Mouse (Mus musculus): ENCODE measurements around the gene Tmem221. TPM values are rescaled to one million over a fixed set of nuclear protein-coding genes. Genes with fewer than 3 reads are reported as not detected.

Tmem221 gene
- polyA plus RNA-seq, 1 experiment from 2014 or later = 4.4 TPM

- Histone ChIP-seq H3K27me3 (ENCODE audit: control insufficient read depth, insufficient read depth, low read depth, low read length) (peaks cover 30% of the 10 kb centered on the region), H3K4me2 (ENCODE audit: low read depth, low read length) (peak overlapping the region; percentile 61), H3K4me3 (ENCODE audit: low read length) (peak overlapping the region; percentile 46), H3K9me3 (ENCODE audit: control insufficient read depth, low read length) (no peaks in the 10 kb centered on the region), H3K36me3 (ENCODE audit: control insufficient read depth, insufficient read depth, low read length) (no peaks in the 10 kb centered on the region), H3K27ac (ENCODE audit: low read length) (no peak overlapping the region), H3K4me1 (replicated peaks; ENCODE audit: control insufficient read depth, insufficient read depth, low read length) (peaks cover 6% of the 10 kb centered on the region; the same call in 1 of the 2 replicates), H3K9ac (ENCODE audit: low read length) (peak overlapping the region; percentile 61)
- peak; percentile 75 for ATAC-seq (ENCODE audit: low read depth)
- WGBS = 0% methylated on average over 61 of the region's 61 CpGs
Observed at GRCm38 (mm10) chr8:71507589-71508104, 51.0 kb downstream of the Tmem221 start.

- no peak overlapping the region for H3K9ac ChIP-seq (ENCODE audit: low read length)
- peaks cover 30% of the 10 kb centered on the region for H3K27me3 ChIP-seq (ENCODE audit: control insufficient read depth, insufficient read depth, low read depth, low read length)
- 77% methylated on average over 4 of the region's 4 CpGs for WGBS
- no peak overlapping the region for H3K4me3 ChIP-seq (ENCODE audit: low read length)
- H3K9me3 ChIP-seq (ENCODE audit: control insufficient read depth, low read length) = no peaks in the 10 kb centered on the region
- peaks cover 5% of the 10 kb centered on the region; the same call in 1 of the 2 replicates for H3K4me1 ChIP-seq (replicated peaks; ENCODE audit: control insufficient read depth, insufficient read depth, low read length)
- no peak for ATAC-seq (ENCODE audit: low read depth)
- no peak overlapping the region for H3K4me2 ChIP-seq (ENCODE audit: low read depth, low read length)
- no peak overlapping the region for H3K27ac ChIP-seq (ENCODE audit: low read length)
- H3K36me3 ChIP-seq (ENCODE audit: control insufficient read depth, insufficient read depth, low read length) = no peaks in the 10 kb centered on the region
Observed at GRCm38 (mm10) chr8:71505979-71506378, 52.7 kb downstream of the Tmem221 start.

- no peaks in the 10 kb centered on the region for H3K9me3 ChIP-seq (ENCODE audit: control insufficient read depth, low read length)
- H3K9ac ChIP-seq (ENCODE audit: low read length) = no peak overlapping the region
- ATAC-seq (ENCODE audit: low read depth) = no peak
- no peak overlapping the region for H3K4me2 ChIP-seq (ENCODE audit: low read depth, low read length)
- H3K4me3 ChIP-seq (ENCODE audit: low read length) = no peak overlapping the region
- peaks cover 5% of the 10 kb centered on the region; the same call in 1 of the 2 replicates for H3K4me1 ChIP-seq (replicated peaks; ENCODE audit: control insufficient read depth, insufficient read depth, low read length)
- no peak overlapping the region for H3K27ac ChIP-seq (ENCODE audit: low read length)
- peaks cover 30% of the 10 kb centered on the region for H3K27me3 ChIP-seq (ENCODE audit: control insufficient read depth, insufficient read depth, low read depth, low read length)
- 91% methylated on average over 4 of the region's 4 CpGs for WGBS
- H3K36me3 ChIP-seq (ENCODE audit: control insufficient read depth, insufficient read depth, low read length) = no peaks in the 10 kb centered on the region
Observed at GRCm38 (mm10) chr8:71505326-71505725, 53.3 kb downstream of the Tmem221 start.

- no peak for ATAC-seq (ENCODE audit: low read depth)
- H3K4me1 ChIP-seq (replicated peaks; ENCODE audit: control insufficient read depth, insufficient read depth, low read length) = peaks cover 8% of the 10 kb centered on the region
- H3K9me3 ChIP-seq (ENCODE audit: control insufficient read depth, low read length) = no peaks in the 10 kb centered on the region
- WGBS = 89% methylated on average over 4 of the region's 4 CpGs
- no peaks in the 10 kb centered on the region for H3K36me3 ChIP-seq (ENCODE audit: control insufficient read depth, insufficient read depth, low read length)
- H3K27ac ChIP-seq (ENCODE audit: low read length) = no peak overlapping the region
- H3K4me3 ChIP-seq (ENCODE audit: low read length) = no peak overlapping the region
- no peak overlapping the region for H3K4me2 ChIP-seq (ENCODE audit: low read depth, low read length)
- H3K27me3 ChIP-seq (ENCODE audit: control insufficient read depth, insufficient read depth, low read depth, low read length) = peaks cover 23% of the 10 kb centered on the region
- H3K9ac ChIP-seq (ENCODE audit: low read length) = no peak overlapping the region
Observed at GRCm38 (mm10) chr8:71504349-71504748, 54.3 kb downstream of the Tmem221 start.

Other genes starting within 250 kb of the Tmem221 start
- 95.6 and 101 TPM in 2 replicates for gene Use1, start 192.0 kb downstream of the Tmem221 start, polyA plus RNA-seq (2015; fragmentation: Nextera tagmentation; extraction: Ambion mirVana)
- gene Ocel1, start 187.6 kb downstream of the Tmem221 start, polyA plus RNA-seq (2015; fragmentation: Nextera tagmentation; extraction: Ambion mirVana) = 5.9 and 6.3 TPM in 2 replicates
- 36.2 and 39.9 TPM in 2 replicates for gene Nr2f6, start 176.9 kb downstream of the Tmem221 start, polyA plus RNA-seq (2015; fragmentation: Nextera tagmentation; extraction: Ambion mirVana)
- gene Ushbp1, start 163.1 kb downstream of the Tmem221 start, polyA plus RNA-seq (2015; fragmentation: Nextera tagmentation; extraction: Ambion mirVana) = 37.3 and 40.7 TPM in 2 replicates
- gene Babam1, start 162.0 kb downstream of the Tmem221 start, polyA plus RNA-seq (2015; fragmentation: Nextera tagmentation; extraction: Ambion mirVana) = 96.9 and 108 TPM in 2 replicates
- gene Ankle1, start 152.9 kb downstream of the Tmem221 start, polyA plus RNA-seq (2015; fragmentation: Nextera tagmentation; extraction: Ambion mirVana) = 44.9 and 49.4 TPM in 2 replicates
- 36.7 and 37.8 TPM in 2 replicates for gene Abhd8, start 95.2 kb downstream of the Tmem221 start, polyA plus RNA-seq (2015; fragmentation: Nextera tagmentation; extraction: Ambion mirVana)
- gene Mrpl34, start 93.9 kb downstream of the Tmem221 start, polyA plus RNA-seq (2015; fragmentation: Nextera tagmentation; extraction: Ambion mirVana) = 136 and 151 TPM in 2 replicates
- 91.9 and 96.3 TPM in 2 replicates for gene Dda1, start 89.7 kb downstream of the Tmem221 start, polyA plus RNA-seq (2015; fragmentation: Nextera tagmentation; extraction: Ambion mirVana)
- 0.79 and 1.0 TPM in 2 replicates for gene Ano8, start 72.9 kb downstream of the Tmem221 start, polyA plus RNA-seq (2015; fragmentation: Nextera tagmentation; extraction: Ambion mirVana)
- 16.1 and 17.4 TPM in 2 replicates for gene Gtpbp3, start 70.8 kb downstream of the Tmem221 start, polyA plus RNA-seq (2015; fragmentation: Nextera tagmentation; extraction: Ambion mirVana)
- 130 and 145 TPM in 2 replicates for gene Plvap, start 47.1 kb downstream of the Tmem221 start, polyA plus RNA-seq (2015; fragmentation: Nextera tagmentation; extraction: Ambion mirVana)
- 0.23 and 0.58 TPM in 2 replicates for gene Ccdc194, start 33.2 kb downstream of the Tmem221 start, polyA plus RNA-seq (2015; fragmentation: Nextera tagmentation; extraction: Ambion mirVana)
- gene Bst2, start 21.4 kb downstream of the Tmem221 start, polyA plus RNA-seq (2015; fragmentation: Nextera tagmentation; extraction: Ambion mirVana) = 50.4 and 51.1 TPM in 2 replicates
- 96.3 and 99.5 TPM in 2 replicates for gene Mvb12a, start 15.9 kb downstream of the Tmem221 start, polyA plus RNA-seq (2015; fragmentation: Nextera tagmentation; extraction: Ambion mirVana)
- gene Nxnl1, start 7.7 kb upstream of the Tmem221 start, polyA plus RNA-seq (2015; fragmentation: Nextera tagmentation; extraction: Ambion mirVana) = 0.10 TPM in 1 of 2 replicates, not detected in the other
- gene Slc27a1, start 10.0 kb upstream of the Tmem221 start, polyA plus RNA-seq (2015; fragmentation: Nextera tagmentation; extraction: Ambion mirVana) = 38.4 and 39.5 TPM in 2 replicates
- gene Pgls, start 33.3 kb upstream of the Tmem221 start, polyA plus RNA-seq (2015; fragmentation: Nextera tagmentation; extraction: Ambion mirVana) = 202 and 218 TPM in 2 replicates
- gene Fam129c, start 38.8 kb upstream of the Tmem221 start, polyA plus RNA-seq (2015; fragmentation: Nextera tagmentation; extraction: Ambion mirVana) = 2.7 and 3.7 TPM in 2 replicates
- 70.3 and 72.9 TPM in 2 replicates for gene Colgalt1, start 52.1 kb upstream of the Tmem221 start, polyA plus RNA-seq (2015; fragmentation: Nextera tagmentation; extraction: Ambion mirVana)
- 0.67 and 0.68 TPM in 2 replicates for gene Unc13a, start 112.9 kb upstream of the Tmem221 start, polyA plus RNA-seq (2015; fragmentation: Nextera tagmentation; extraction: Ambion mirVana)
- gene Jak3, start 117.4 kb upstream of the Tmem221 start, polyA plus RNA-seq (2015; fragmentation: Nextera tagmentation; extraction: Ambion mirVana) = 8.9 and 9.1 TPM in 2 replicates
- 1.4 and 1.5 TPM in 2 replicates for gene Insl3, start 130.3 kb upstream of the Tmem221 start, polyA plus RNA-seq (2015; fragmentation: Nextera tagmentation; extraction: Ambion mirVana)
- gene B3gnt3, start 142.9 kb upstream of the Tmem221 start, polyA plus RNA-seq (2015; fragmentation: Nextera tagmentation; extraction: Ambion mirVana) = 4.4 and 4.6 TPM in 2 replicates
- gene Fcho1, start 166.8 kb upstream of the Tmem221 start, polyA plus RNA-seq (2015; fragmentation: Nextera tagmentation; extraction: Ambion mirVana) = 6.5 and 8.0 TPM in 2 replicates

Measured in lung, embryonic 16.5 days (tissue).